Mouse (Mus musculus): ENCODE measurements around the gene Trim24. TPM values are rescaled to one million over a fixed set of nuclear protein-coding genes. Genes with fewer than 3 reads are reported as not detected.

Trim24 gene
- 90.2 TPM for polyA plus RNA-seq (2014; fragmentation: Illumina TruSeq; extraction: RNeasy Lipid Tissue Mini Kit (QIAGEN cat#74804); ENCODE audit: low read depth, low replicate concordance)

GRCm38 (mm10) chr6:37870245-37871136 lies at the start of gene Trim24:
Gene Trim24, plus strand, starts transcription at chr6:37870811.

Other genes starting within 250 kb of the Trim24 start
- gene Svopl, start 176.2 kb downstream of the Trim24 start, polyA plus RNA-seq (2014; fragmentation: Illumina TruSeq; extraction: RNeasy Lipid Tissue Mini Kit (QIAGEN cat#74804); ENCODE audit: low read depth, low replicate concordance), result 1.4 TPM
- not detected for gene Tmem213, start 238.4 kb downstream of the Trim24 start, polyA plus RNA-seq (2014; fragmentation: Illumina TruSeq; extraction: RNeasy Lipid Tissue Mini Kit (QIAGEN cat#74804); ENCODE audit: low read depth, low replicate concordance)